Mouse (Mus musculus) cerebellum, postnatal 36 days (tissue): ENCODE measurements around the gene Ephx4.

Experiments
- DNase-seq, 2 experiments: peaks; one replicate each; pipeline ENCODE4 v3.0.0; 2021 to 2022; ENCODE audit warnings: mixed read lengths in 2 of 2

Gene Ephx4

GRCm38 (mm10) chr5:107436185-107436584, 33.6 kb downstream of the Ephx4 start:
- DNase-seq, result no peak

- no peak for DNase-seq
Observed at GRCm38 (mm10) chr5:107436587-107437209, 34.2 kb downstream of the Ephx4 start.

- peak; percentile 97 for DNase-seq
Observed at GRCm38 (mm10) chr5:107437464-107438281, 35.1 kb downstream of the Ephx4 start, which contains the start of gene Btbd8. Gene Btbd8, plus strand, starts transcription at chr5:107437997.

- no peak for DNase-seq
Observed at GRCm38 (mm10) chr5:107438353-107438752, 35.8 kb downstream of the Ephx4 start.

GRCm38 (mm10) chr5:107441881-107442280, 39.3 kb downstream of the Ephx4 start:
- no peak for DNase-seq

GRCm38 (mm10) chr5:107444251-107444650, 41.7 kb downstream of the Ephx4 start:
- no peak for DNase-seq

- no peak for DNase-seq
Observed at GRCm38 (mm10) chr5:107447977-107448376, 45.4 kb downstream of the Ephx4 start.

- no peak for DNase-seq
Observed at GRCm38 (mm10) chr5:107448784-107449183, 46.2 kb downstream of the Ephx4 start.

GRCm38 (mm10) chr5:107449620-107450019, 47.1 kb downstream of the Ephx4 start:
- DNase-seq, result no peak

- no peak for DNase-seq
Observed at GRCm38 (mm10) chr5:107450299-107450698, 47.8 kb downstream of the Ephx4 start.

GRCm38 (mm10) chr5:107462147-107463076, 59.9 kb downstream of the Ephx4 start:
- DNase-seq, result no peak

- no peak for DNase-seq
Observed at GRCm38 (mm10) chr5:107466501-107466900, 64.0 kb downstream of the Ephx4 start.

GRCm38 (mm10) chr5:107467098-107467497, 64.6 kb downstream of the Ephx4 start:
- DNase-seq, result no peak

- no peak for DNase-seq
Observed at GRCm38 (mm10) chr5:107470600-107471329, 68.2 kb downstream of the Ephx4 start.
